Mouse (Mus musculus) CD4-positive, CD25-positive, alpha-beta regulatory T cell, adult 4 months (primary cell): ENCODE measurements around the gene Gm28308. TPM values are rescaled to one million over a fixed set of nuclear protein-coding genes. Genes with fewer than 3 reads are reported as not detected.

ENCODE experiments used
- ATAC-seq: one replicate; pipeline ENCODE4 v1.8.0; 2017
- polyA plus RNA-seq, 2 experiments: library from polyadenylated mRNA; unstranded; fragments of 100-300 nt; shearing (Covaris generic); gene quantifications; one replicate each; pipeline ENCODE4 v1.2.1; 2017

Gene Gm28308
- polyA plus RNA-seq, 2 experiments from 2014 or later: not detected

- no peak for ATAC-seq
Observed at GRCm38 (mm10) chr6:52180726-52181125, 32.4 kb downstream of the Gm28308 start.

DNA sequence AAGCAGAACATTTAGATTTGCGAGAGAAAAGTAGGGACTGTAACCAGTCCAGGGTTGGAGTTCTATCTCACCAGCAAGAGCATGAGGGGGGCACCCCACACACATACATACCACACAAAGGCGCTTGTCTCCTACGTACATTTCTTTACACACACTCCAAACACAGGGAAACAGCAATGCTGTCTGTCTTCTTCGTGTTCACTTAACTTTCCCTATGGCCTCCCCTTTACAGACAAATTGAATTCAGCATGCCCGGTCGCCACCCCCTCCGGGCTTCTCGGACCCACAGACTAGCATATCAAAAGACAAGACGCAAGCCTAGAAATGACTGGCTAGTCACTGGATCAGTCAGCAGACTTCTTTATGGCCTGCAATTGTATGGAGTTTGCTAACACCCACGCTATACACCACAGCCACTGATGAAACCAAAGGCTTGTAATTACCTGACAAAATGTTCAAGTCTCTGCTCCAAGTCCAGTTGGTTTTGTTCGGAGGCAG lies 32.9 kb downstream of the Gm28308 start:
- no peak for ATAC-seq

DNA sequence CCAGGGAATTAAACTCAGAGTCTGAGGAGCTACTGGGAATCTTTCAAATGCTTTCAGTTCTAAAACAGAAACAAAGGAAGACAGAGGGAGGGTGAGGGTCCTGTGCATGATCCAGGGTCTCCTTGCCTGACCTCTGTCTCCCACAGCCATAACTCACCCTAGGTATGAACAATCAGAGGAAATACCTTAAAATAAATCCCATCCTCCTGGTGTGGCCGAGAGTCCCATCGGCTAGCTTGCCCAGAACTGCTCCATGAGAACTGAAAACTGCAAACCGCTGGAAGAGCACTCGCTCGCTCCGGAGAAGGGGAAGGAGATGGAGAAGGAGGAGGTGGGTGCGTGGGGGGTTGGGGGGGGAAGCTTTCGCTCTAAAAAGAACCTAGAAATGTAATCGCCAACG lies 33.4 kb downstream of the Gm28308 start:
- ATAC-seq: no peak

GRCm38 (mm10) chr6:52178918-52179665 lies 34.0 kb downstream of the Gm28308 start:
- ATAC-seq: no peak

DNA sequence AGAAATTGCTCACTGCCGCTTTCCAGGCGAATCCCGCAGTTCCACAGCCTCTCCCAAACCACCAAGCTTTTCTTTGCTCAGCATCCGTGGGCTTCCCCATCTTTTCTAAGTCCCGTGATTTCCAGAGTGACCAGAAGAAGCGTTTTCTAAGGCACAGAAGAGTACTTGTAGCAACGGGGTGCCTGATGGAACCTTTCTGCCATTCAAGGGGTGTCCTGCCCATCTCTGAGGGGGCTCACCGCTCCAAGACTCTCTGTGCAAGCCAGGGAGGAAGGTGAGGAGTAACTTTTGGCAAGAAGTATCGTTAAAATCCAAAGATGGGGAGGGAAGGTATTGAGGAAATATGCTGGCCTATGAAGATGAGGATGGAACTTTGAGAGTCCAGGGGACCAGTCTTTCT lies 35.3 kb downstream of the Gm28308 start:
- no peak for ATAC-seq

DNA sequence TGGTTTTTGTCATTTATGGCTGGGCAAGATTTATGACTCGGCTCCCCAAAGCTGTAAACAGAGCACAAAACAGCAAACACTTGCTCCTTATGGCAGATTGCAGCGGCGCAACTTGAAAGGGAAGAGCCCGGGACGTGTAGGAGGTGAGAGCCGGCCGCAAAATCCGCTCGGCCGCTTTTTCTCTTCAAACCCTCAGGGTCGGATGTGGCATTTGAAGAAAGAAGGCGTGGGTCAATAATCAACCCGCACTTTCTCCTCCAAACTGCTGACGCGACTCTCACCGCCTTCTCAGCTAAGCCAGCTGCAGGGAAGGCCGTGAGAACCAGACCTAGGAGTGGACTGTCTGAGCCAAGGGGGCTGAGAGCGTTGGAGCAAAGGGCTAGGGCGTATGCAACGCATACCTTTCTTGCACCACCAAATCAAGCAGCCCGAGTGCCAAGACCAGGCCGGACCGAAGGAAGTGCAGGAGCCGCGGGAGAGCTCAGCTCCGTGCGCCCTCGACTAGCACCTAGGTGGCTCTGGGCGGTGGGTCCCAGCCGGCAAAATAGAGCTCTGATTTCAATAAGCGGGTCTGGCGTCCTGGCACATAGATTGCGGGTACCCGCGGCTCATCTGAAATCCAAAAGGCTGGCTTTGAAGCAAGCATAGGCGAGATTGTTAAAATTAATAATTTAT lies 35.9 kb downstream of the Gm28308 start, which contains the start of gene 5730596B20Rik:
Gene 5730596B20Rik, plus strand, starts transcription at position 438 of the 675 bp plus-strand sequence.
- ATAC-seq: no peak

DNA sequence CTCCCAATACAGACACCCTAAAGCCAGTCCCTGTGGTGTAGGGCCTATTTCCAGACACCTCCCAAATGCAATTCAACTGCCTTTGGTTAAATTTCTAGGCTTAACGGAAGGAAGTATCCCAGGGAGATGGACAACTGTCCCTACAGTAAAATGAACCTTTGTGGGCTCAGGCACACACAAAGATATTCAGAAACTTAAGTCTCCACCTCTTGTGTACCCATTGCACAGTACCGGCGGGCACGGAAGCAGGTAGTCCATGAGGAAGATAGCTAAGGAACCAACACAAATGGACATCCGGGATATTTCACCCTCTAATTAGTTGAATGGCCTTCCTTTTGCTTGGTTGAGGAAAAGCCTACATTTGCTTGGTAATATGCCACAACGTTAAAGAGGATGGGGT lies 36.7 kb downstream of the Gm28308 start:
- ATAC-seq: no peak

DNA sequence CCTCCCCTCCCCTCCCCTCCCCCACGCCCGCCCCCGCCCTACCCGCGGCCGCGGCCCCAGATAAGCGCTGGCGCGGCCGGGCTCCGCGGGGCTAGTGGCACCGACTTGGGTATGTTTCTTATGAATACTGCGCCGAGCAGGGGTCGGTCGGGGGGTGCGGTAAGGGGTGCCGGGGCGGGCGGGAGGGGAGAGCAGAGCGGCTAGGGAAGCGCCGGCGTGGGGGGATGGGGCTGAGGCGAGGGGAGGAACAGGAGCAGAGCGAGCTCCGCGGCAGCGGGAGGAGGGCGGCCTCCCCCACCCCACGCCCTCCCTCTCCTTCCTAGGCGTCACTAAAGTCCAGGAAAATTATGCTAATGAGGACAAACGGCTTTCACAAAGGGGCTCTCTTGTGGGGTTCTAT lies 37.3 kb downstream of the Gm28308 start:
- ATAC-seq: no peak

DNA sequence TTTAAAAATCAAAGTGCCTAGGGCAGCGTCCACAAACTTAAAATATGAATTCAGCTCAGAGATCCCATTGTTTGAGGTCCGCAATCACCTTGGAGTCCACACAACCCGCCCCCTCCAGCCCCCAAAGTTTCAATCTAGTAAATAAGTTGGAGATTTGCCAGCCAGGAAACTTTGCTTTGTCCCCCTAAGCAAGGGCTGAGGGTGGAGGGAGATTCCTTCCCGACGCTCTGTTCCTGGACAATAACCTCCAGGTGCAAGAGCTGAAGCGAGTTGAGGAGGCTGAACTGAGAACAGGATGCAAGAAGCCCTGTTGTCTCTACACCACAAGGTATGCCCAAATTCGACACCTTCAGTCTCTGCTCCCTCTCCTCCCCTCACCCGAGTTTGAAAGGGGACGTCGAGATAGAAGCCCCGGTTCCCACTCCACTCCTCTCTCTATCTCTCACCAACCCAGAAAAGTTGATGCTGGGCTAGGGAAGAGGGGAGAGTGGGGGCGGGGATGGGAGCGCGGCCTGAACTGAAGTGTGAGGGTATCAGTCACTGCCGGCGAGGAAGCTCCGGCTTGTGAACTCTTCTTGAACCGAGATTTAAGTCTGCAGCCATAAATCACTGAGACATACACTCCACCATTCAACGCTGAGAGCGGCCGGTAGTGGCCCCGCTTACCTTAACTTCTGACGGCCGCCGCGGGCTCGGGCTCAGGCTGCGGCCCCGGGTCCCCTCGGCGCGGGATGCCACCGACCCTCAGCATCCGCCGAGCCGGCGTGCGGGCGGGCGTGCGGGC lies 38.0 kb downstream of the Gm28308 start:
- ATAC-seq: no peak

DNA sequence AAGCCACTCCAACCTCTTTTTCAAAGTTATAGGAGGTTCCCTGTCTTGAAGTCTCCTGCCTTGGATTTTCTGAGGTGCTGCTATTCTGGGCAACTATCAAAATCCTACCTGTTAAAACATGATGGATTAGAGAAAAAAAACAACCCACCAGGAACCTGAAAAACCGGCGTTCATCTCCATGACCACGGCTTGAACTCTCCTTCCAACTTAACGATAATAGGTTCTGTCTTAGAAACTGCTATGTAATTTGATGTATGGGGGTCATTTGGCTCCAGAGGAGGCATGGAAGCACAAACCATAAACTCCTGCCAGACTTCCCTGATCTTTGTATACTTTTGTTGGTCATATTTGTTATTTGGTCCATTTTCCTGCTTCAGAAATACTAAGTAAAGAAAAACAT lies 39.5 kb downstream of the Gm28308 start:
- no peak for ATAC-seq

- ATAC-seq: no peak
Observed at GRCm38 (mm10) chr6:52172501-52172900, 40.6 kb downstream of the Gm28308 start.

DNA sequence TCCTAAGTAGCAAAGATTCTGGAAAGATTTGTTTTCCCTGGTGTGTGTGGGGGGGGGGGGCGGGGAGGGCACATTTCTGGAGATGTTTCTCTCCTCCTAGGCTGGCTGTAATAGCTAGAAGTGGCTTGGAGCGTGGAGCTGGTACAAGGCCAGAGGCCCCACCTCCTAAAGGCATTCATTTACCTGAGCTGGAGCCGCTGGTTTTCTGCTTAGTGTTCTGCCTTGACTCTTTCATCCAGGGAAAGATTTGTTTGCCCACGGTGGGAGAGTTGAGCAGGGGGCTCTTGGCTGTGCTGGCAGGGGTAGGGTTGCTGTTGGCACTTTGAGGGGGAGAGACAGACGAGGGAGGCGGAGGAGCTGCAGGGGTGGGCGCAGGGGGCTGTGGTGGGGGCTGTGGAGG lies 41.2 kb downstream of the Gm28308 start:
- ATAC-seq: no peak

- no peak for ATAC-seq
Observed at GRCm38 (mm10) chr6:52171331-52171730, 41.8 kb downstream of the Gm28308 start.

DNA sequence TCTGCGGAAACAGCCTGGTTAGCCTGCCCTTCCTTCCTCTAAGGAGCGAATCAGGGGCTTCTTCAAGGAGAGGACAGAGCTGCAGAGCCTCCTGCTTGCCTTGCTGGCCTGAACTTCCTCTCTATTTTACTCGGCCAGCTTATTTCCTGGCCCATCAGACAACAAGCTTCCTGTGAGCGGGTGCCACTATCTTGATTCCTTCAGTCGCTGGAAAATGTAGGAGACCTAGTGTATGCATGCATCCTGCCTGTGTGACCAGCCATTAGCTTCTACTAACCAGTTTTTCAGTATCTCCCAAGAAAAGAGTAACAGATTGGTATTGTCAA lies 42.3 kb downstream of the Gm28308 start:
- ATAC-seq: no peak

DNA sequence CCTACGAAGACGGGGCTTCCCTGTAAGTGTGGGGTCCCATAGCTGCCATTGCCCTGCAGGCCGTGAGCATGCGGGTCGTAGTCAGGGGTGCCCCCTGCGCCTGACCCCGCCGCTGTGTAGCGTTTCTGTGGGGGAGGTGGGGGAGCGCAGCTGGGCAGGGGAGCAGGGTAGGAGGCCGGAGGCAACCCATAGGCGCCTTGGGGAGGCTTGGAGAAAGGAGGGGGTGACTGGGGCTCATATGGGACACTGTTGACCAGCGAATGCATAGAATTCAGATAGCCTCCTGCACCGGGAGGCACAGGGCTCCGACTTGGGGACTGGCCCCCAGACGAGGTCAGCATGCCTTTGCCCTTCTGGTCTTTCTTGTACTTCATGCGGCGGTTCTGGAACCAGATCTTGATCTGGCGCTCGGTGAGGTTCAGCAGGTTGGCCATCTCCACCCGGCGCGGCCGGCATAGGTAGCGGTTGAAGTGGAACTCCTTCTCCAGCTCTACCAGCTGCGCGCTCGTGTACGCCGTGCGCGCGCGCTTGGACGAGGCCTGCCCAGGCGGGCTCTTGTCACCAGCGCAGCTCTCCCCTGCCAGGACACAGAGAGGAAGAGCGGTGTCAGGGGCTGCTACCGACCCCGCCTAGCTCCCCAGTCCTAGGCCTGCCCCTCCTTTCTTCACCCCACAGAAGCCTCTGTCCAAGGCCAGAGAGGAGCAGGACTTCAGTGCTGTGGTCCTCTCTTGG lies 42.8 kb downstream of the Gm28308 start:
- ATAC-seq: no peak

- ATAC-seq: no peak
Observed at GRCm38 (mm10) chr6:52169499-52170165, 43.5 kb downstream of the Gm28308 start.

DNA sequence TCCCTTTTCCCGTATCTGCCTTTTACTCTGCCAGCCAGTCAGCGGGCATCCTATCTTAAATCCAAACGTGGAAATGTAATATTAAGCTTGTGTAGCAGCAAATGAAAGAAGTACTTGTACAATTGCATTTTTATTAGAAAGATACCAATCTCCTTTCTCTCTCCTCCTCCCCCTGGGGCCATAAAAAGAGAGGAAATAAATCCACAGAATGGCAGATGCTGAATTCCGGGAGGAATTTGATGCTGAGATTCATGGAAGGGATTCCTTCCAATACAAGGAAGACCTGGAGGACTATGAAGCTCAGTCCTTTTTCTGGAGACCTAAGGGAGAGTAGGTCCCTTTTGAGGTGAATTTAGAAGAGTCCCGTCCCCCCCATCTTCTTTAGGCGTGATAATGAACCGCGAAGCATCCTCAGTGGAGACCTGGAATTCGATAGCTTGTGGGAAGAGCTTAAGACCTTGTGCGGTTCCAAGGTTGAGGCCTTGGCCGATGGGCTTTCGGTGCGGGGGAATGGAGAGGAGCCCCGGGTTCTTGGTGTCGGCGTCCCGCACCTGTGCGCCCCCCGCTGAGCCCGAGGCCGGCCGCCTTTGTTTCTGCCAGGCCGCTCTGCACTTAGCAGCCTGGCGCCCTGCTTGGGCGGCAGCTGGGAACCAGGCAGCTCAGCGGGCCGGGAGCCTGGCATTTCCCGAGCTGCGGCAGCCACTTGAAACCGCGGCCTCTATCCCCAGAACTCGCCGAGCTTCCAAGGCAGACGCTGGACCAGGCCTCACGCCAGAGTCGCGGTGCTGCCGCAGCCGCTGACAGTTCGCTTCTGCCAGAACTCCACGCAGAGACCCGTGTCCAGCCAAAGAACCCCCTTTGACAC lies 44.7 kb downstream of the Gm28308 start:
- no peak for ATAC-seq

DNA sequence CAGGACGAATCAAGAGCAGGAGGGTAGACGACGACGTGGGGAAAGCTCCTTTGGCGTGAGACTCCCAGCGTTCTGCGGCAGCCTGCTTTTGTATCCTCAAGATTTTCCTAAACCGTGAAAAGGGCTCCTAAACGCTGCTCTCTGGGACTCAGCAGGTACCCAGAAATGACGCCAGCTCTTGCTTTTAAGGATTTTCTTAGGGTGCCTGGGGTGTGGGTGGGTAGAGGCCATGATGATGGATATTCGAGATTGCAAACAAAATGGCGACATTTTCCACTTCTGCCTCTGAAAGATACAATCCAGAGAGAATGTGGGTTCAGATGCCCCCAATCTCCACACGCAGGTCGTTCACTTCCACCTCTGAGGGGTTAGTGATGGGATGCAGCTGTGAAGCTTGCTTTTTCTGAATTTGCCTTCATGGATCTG lies 45.4 kb downstream of the Gm28308 start:
- ATAC-seq: no peak

DNA sequence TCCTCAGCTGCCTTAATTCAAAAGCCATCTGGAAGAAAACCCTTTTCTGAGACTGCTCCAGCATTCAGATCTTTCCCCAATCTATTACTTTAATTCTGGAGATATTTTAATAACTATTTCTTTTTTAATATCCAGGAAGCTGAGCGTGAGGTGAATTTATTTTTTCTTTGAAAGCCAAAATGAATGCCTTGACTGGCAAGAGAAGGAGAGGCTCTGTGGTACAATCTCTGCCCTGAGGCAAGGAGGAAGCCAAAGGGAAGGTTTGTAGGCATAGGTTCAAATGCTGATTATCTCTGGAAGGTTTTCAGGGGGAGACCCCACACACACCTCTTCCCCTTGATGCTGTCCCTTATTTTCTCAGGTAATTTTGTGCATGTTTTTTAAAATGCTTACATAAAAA lies 46.0 kb downstream of the Gm28308 start:
- no peak for ATAC-seq

DNA sequence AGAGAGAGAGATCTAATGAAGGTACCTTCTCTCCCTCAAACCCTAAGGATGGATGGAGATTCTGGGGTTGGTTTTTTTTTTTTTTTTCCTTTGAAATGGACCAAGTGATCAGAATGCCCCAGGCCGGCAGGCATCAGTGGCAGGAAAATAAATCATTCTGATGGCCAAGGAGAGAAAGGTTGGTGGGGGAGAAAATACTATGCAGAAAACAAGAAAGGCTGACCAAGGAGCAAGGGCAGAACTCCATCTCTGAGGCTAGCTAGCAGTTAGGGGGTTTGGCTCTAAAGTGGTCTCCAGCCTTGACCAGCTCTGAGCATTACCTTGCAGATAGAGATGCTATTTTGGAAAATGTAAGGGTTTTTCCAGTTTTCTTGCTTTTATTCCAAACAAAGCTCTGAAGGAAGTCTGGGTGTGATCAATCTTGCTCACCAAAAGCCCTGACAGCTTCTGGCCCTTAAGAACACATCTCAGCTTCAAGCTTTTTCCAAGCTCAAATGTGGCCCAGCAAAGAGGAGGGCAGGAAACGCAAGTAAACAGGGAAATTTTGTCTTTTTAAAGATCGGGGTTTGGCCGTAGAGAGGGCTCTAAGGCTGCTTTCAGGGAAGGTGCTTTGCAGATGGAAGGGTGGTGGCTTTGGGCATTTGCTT lies 46.6 kb downstream of the Gm28308 start:
- ATAC-seq: no peak
